Mouse (Mus musculus) frontal cortex, postnatal 25 days (tissue): ENCODE measurements around the gene Gja10.

Experiments used
- DNase-seq, 2 experiments: peaks; one replicate each; pipeline ENCODE4 v3.0.0; 2022; ENCODE audit warnings: low spot score in 2 of 2

The Gja10 gene

DNA sequence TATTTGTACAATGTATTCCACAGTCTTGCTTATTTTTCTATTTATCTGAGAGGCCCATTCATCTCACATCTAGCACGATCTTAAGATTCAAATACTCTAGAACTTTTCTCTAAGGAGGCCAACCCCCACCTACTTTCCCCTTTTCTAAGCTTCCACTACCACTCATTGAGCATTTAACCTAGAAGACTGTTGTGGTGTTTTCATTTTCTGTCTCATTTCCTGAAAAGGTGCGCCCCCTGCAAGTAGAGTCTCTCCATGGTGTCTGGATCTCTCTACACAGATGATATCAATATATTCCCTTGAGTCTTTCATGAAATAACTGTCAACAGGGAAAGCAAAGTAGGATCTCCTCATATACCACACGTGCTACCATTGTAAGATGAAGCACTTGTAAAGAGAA is at the start of gene Gja10:
Gene Gja10 (minus strand): TSS at position 101 of the 400 bp plus-strand sequence.
- DNase-seq = no peak

DNA sequence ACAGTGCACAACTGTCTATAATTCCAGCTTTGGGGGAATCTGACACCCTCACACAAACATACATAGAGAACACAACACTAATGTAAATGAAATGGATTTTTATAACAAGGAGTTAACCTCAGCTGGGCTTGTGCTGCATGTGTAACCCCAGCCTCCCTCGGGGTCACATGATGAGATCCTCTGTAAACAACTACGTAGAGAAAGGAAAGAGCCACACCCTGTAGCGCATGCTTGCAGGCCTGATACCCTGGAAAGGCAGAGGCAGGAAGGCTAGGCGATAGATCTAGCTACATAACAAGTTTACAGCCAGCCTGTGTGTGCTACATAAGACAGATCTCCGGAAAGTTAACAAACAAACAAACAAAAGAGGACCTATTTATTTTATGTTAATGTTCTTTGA is 49.1 kb upstream of the Gja10 start:
- no peak for DNase-seq

GRCm38 (mm10) chr4:32621637-32622036 is 19.1 kb upstream of the Gja10 start:
- no peak for DNase-seq

- DNase-seq = peak; percentile 97 to 98
Measured at GRCm38 (mm10) chr4:32615034-32615881, 12.7 kb upstream of the Gja10 start, which contains the start of gene Casp8ap2. Gene Casp8ap2 (plus strand): TSS chr4:32615451.

GRCm38 (mm10) chr4:32601135-32601534 is 1.4 kb downstream of the Gja10 start:
- no peak for DNase-seq

DNA sequence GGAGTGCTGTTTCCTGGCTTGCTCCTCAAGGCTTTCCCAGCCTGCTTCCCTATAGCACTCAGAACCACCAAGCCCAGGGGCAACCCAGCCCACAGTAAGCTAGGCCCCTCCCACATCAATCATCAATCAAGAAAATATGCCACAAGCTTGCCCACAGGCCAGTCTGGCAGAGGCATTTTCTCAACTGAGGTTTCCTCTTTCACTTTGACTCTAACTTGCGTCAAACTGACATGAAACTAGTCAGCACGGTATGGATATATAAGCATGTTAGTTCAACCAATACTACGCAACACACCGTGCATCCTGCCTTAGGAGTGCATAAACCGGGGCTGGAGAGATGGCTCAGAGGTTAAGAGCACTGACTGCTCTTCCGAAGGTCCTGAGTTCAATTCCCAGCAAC is 14.3 kb downstream of the Gja10 start:
- no peak for DNase-seq

DNA sequence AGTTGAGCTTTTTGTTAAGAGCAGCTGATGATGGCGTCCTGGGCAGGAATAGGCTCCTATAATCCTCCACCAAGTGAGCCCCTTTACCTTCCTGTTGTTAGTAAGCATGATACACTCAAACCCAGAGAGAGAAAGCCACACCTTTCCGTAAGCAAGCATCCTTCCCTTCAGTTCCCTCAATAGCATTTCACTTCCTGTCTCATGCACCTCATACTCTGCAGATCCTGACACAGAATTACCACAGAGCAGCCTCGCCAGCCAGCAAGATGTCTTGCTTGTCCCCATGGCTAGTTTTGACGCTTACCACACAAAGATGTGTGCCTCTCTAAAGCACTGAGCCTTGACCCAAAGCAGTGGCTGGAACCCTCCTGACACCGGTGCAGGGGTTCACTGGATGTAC is 15.0 kb downstream of the Gja10 start:
- no peak for DNase-seq

GRCm38 (mm10) chr4:32586596-32586995 is 16.0 kb downstream of the Gja10 start:
- no peak for DNase-seq

DNA sequence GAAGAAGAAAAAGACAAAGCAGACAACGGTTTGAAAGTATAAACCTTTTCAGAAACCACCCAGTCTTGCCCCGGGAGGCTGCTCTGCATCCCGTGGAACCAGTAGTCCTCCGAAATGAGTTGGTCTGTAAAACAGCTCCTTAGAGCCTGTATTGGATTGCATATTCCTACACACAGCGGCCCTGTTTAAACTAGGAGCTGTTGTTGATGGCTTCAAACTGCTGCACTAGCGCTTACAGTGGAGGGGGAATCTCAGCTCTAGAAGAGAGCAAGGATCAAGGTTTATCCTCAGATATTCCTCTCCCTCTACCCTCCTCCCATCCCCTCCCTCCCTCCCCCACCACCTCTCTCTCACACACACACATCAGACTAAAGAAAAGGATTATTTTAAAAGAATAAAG is 18.4 kb downstream of the Gja10 start:
- no peak for DNase-seq

DNA sequence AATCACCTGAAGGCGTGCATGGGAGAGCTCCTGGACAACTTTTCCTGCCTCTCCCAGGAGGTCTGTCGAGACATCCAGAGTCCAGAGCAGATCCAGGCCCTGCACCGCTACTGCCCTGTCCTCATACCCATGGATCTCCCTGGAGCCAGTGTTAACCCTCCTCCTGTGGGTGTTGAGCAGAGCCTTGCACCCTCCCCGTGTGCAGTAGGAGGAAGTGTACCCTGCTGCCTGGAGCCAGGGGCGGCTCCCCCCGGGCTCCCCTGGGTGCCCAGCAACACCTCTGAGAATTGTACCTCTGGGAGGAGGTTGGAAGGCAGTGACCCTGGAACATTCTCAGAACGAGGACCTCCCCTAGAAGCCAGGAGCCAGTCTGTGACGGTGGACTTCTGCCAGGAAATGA is 22.7 kb downstream of the Gja10 start:
- DNase-seq = no peak

DNA sequence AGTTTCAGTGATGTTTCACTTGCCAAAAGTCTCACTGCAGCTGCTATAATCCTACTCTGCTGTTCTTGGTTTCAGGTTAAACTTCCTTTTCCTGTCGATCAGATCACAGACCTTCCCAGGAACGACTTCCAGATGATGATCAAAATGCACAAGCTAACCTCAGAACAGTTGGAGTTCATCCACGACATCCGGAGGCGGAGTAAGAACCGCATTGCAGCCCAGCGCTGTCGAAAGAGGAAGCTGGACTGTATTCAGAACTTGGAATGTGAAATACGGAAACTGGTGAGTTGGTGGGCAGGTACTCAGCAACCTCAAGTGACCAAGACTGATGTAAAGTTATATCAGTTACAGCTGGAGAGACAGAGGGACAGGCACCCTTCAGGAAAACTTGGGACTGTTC is 27.4 kb downstream of the Gja10 start:
- DNase-seq = no peak

DNA sequence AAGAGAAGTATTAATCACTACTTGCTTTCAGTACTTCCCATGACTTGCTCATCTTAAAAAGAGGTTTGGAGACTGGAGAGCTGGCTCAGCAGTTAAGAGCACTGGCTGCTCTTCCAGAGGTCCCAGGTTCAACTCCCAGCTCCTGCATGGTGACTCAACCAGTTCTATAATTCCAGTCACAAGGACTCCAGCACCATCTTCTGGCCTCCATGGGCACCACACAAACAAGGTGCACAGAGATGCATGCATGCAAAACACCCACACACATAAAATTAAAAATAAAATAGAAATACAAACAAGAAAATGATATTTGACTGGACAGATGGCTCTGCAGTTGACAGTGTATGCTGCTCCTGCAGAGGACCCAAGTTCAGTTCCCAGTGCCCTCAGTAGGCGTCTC is 28.0 kb downstream of the Gja10 start:
- no peak for DNase-seq

DNA sequence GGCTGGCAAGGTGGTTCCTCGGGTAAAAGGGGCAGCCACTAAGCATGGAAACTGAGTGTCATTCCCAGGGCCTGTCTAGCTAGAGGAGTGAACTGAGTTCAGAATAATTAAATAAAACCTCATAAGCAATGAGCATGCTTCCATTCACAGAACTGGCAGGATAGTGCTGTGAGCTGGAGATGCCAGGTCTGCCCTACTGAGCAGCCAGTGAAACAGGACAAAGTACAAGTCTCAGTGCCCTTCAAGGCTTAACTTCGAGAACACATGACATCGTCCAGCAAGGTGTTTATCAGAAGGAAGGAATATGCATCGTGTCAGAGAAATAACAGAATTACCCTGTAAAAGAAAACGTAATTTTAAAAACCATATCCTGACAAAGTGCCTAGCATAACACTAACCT is 29.0 kb downstream of the Gja10 start:
- DNase-seq = no peak

- DNase-seq = no peak
Measured at GRCm38 (mm10) chr4:32572118-32572517, 30.4 kb downstream of the Gja10 start.

DNA sequence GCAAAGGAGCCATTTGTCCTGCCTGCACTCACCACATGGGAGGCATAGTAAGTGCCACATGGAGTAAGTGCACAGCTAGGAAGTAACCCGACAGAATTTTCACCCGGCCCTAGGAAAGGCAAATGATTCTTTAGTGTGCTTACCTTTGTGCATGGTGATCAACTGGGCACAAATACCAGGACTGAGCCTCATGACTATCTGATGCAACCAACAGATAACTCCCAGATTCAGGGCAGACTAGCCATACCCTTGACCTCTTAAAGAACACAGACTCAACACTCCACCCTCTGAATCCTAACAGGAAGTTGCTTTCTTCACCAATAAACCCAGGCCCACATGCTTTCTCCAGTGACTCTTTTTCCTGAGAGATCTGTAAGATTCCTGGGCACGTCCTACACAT is 31.1 kb downstream of the Gja10 start:
- no peak for DNase-seq

DNA sequence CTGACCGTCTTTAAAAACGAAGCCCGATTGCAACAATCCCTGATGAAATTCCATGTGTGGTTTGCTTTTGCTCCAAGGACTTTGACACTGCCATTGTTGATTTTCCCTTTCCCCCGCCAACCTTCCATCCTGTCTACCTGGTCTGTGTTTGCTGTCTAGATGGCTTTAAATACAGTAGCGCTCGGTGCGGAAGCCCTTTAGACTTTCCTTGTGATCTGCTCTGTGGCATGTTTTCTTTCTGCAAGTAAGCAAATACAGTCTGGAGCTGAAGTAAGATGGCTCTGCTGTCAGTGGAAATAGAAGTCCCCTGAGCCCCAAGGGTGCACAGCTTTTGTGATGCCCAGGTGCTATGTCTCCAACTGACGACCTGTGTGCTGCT is 31.6 kb downstream of the Gja10 start:
- no peak for DNase-seq

DNA sequence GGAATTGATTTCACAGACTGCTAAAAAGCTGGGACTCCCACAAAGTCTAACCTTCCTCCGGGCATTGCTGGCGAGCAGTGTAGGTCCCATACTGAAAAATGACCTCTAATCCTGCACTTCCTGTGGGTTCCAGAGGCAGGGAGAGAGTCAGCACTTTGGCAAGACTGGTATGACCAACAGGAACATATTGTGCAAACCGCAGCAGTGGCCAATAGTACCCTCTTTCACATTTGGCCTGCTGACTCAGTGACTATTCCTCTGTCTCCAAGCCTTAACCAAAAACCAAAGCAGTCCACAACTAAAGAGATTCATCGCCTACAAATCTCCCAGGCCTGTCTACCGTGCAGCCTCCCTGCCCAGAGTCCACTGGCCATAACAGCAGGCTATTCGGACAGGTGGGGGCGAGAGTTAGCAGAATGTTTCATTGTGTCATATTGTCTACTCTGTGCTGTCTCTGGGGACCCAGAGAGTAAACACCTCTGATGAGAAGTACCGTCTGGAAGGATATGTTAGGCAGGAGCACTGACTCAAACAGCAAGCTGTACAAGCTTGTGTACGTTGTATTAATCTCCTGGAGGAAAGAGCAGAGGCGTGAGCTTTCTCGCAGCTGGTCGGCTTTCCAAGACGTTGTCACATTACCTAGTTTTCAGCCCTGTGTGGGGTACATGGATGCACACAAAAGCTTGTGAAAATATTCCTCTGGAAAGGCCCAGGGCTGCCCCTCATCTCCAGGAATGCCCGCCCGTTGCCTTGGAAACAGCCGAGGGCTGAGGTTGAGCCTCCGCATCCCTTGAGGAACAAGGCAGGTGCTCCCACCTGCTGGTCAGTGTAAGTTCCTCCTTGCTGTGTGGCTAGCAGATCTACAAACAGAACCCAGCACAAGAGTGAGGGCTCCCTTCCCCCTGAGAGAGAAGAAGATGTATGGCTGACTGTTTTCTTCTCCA is 32.3 kb downstream of the Gja10 start:
- no peak for DNase-seq

- no peak for DNase-seq
Measured at GRCm38 (mm10) chr4:32569054-32569453, 33.5 kb downstream of the Gja10 start.

DNA sequence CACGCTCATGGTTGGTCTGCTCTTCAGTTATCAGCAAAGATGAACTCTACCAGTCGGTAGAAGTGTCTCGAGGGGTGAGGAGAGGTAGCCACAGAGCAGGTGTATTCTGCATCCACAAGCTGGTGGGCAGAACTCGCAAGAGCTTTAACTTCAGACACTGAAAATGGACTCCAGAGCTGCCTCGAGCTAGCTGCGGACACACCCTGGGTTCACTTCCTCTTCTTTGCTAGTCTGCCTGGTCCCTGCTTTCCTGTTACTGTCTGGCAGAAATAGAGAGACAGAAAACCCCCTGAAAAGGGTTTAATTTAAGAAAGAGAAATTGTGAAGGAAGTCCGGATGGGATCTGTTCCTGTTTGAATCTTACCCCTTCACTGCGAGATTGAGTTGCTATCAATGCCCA is 37.6 kb downstream of the Gja10 start:
- no peak for DNase-seq

DNA sequence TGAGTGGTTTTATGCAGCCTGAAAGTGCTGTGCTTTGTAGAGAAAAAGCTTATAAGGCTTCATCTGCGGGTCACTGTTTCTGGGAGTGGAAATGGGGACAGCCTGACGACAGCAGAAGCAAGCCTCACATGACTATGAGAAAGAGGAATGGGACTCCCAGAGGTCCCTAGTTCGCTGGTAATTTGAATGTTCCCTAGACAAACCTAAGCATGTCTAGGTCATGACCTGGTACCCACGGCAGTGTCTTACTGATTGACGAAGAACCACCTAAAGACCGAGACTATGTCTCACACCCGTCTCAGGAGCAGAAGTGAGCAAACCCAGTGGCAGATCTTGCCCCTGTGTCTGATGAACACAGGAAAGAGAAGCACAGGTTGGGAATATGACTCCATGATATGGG is 38.1 kb downstream of the Gja10 start:
- no peak for DNase-seq

GRCm38 (mm10) chr4:32562319-32563115 is 40.0 kb downstream of the Gja10 start:
- DNase-seq = no peak

DNA sequence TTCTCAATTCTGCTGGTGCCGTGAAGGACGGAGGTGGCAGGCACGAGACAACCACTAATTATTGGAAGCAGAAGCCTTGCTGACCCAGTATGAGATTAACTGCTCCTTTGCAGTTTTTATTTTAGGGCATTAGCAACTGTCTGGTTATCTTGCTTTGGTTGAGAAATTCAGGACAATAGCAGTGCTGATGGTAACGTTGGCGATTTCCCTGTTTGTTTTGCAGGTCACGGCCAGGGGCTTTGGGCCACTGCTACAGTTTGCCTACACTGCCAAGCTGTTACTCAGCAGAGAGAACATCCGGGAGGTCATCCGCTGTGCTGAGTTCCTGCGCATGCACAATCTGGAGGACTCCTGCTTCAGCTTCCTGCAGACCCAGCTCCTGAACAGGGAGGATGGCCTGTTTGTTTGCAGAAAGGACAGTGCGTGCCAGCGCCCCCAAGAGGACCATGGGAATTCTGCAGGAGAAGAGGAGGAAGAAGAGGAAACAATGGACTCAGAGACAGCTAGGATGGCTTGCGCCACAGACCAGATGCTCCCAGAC is 40.9 kb downstream of the Gja10 start:
- peak; percentile 48 to 54 for DNase-seq
